Mouse (Mus musculus): Measurements from ENCODE around the gene Rai1. TPM values are rescaled to one million over a fixed set of nuclear protein-coding genes. Genes with fewer than 3 reads are reported as not detected.

The Rai1 gene
- polyA plus RNA-seq, 1 experiment, result 5.2 TPM

- Histone ChIP-seq H3K4me3 (ENCODE audit: control insufficient read depth, low read depth, low read length) (no peak overlapping the region), H3K4me1 (ENCODE audit: control insufficient read depth, insufficient read depth, low read length) (peaks cover 15% of the 10 kb centered on the region), H3K36me3 (ENCODE audit: control insufficient read depth, insufficient read depth, low read length) (no peaks in the 10 kb centered on the region), H3K27ac (ENCODE audit: control insufficient read depth, insufficient read depth, low read depth, low read length) (no peak overlapping the region), H3K27me3 (ENCODE audit: control insufficient read depth, insufficient read depth, low read length) (no peaks in the 10 kb centered on the region)
- no peak for TF ChIP-seq POLR2A (IDR thresholded peaks at IDR 0.05; ENCODE audit: control insufficient read depth, low read depth, low read length)
- TF ChIP-seq CTCF (IDR thresholded peaks at IDR 0.05; ENCODE audit: control insufficient read depth, insufficient read depth, insufficient replicate concordance, low read depth, low read length), result no peak
Observed at GRCm38 (mm10) chr11:60225874-60226273, 121.1 kb downstream of the Rai1 start.

- Histone ChIP-seq H3K36me3 (ENCODE audit: control insufficient read depth, insufficient read depth, low read length) (no peaks in the 10 kb centered on the region), H3K4me1 (ENCODE audit: control insufficient read depth, insufficient read depth, low read length) (peaks cover under 1% of the 10 kb centered on the region; the same call in 1 of the 2 replicates), H3K27ac (ENCODE audit: control insufficient read depth, insufficient read depth, low read depth, low read length) (no peak overlapping the region), H3K27me3 (ENCODE audit: control insufficient read depth, insufficient read depth, low read length) (no peaks in the 10 kb centered on the region), H3K4me3 (ENCODE audit: control insufficient read depth, low read depth, low read length) (no peak overlapping the region)
- TF ChIP-seq POLR2A (IDR thresholded peaks at IDR 0.05; ENCODE audit: control insufficient read depth, low read depth, low read length) (no peak), CTCF (IDR thresholded peaks at IDR 0.05; ENCODE audit: control insufficient read depth, insufficient read depth, insufficient replicate concordance, low read depth, low read length) (no peak)
Observed at GRCm38 (mm10) chr11:60228525-60228924, 123.7 kb downstream of the Rai1 start.

GRCm38 (mm10) chr11:60229821-60230220, 125.0 kb downstream of the Rai1 start:
- TF ChIP-seq CTCF (IDR thresholded peaks at IDR 0.05; ENCODE audit: control insufficient read depth, insufficient read depth, insufficient replicate concordance, low read depth, low read length), result no peak
- TF ChIP-seq POLR2A (IDR thresholded peaks at IDR 0.05; ENCODE audit: control insufficient read depth, low read depth, low read length), result no peak
- Histone ChIP-seq H3K4me1 (ENCODE audit: control insufficient read depth, insufficient read depth, low read length) (no peaks in the 10 kb centered on the region), H3K27ac (ENCODE audit: control insufficient read depth, insufficient read depth, low read depth, low read length) (no peak overlapping the region), H3K36me3 (ENCODE audit: control insufficient read depth, insufficient read depth, low read length) (no peaks in the 10 kb centered on the region), H3K4me3 (ENCODE audit: control insufficient read depth, low read depth, low read length) (no peak overlapping the region), H3K27me3 (ENCODE audit: control insufficient read depth, insufficient read depth, low read length) (no peaks in the 10 kb centered on the region)

- no peak for TF ChIP-seq CTCF (IDR thresholded peaks at IDR 0.05; ENCODE audit: control insufficient read depth, insufficient read depth, insufficient replicate concordance, low read depth, low read length)
- TF ChIP-seq POLR2A (IDR thresholded peaks at IDR 0.05; ENCODE audit: control insufficient read depth, low read depth, low read length), result no peak
- no peaks in the 10 kb centered on the region for H3K4me1 ChIP-seq (ENCODE audit: control insufficient read depth, insufficient read depth, low read length)
- no peaks in the 10 kb centered on the region for H3K36me3 ChIP-seq (ENCODE audit: control insufficient read depth, insufficient read depth, low read length)
- no peaks in the 10 kb centered on the region for H3K27me3 ChIP-seq (ENCODE audit: control insufficient read depth, insufficient read depth, low read length)
- H3K4me3 ChIP-seq (ENCODE audit: control insufficient read depth, low read depth, low read length), result peak overlapping the region; percentile 38
- no peak overlapping the region for H3K27ac ChIP-seq (ENCODE audit: control insufficient read depth, insufficient read depth, low read depth, low read length)
Observed at GRCm38 (mm10) chr11:60230512-60230911, 125.7 kb downstream of the Rai1 start.

- TF ChIP-seq CTCF (IDR thresholded peaks at IDR 0.05; ENCODE audit: control insufficient read depth, insufficient read depth, insufficient replicate concordance, low read depth, low read length), result no peak
- no peak for TF ChIP-seq POLR2A (IDR thresholded peaks at IDR 0.05; ENCODE audit: control insufficient read depth, low read depth, low read length)
- H3K27ac ChIP-seq (ENCODE audit: control insufficient read depth, insufficient read depth, low read depth, low read length), result no peak overlapping the region
- no peaks in the 10 kb centered on the region for H3K36me3 ChIP-seq (ENCODE audit: control insufficient read depth, insufficient read depth, low read length)
- no peaks in the 10 kb centered on the region for H3K4me1 ChIP-seq (ENCODE audit: control insufficient read depth, insufficient read depth, low read length)
- no peak overlapping the region for H3K4me3 ChIP-seq (ENCODE audit: control insufficient read depth, low read depth, low read length)
- H3K27me3 ChIP-seq (ENCODE audit: control insufficient read depth, insufficient read depth, low read length), result no peaks in the 10 kb centered on the region
Observed at GRCm38 (mm10) chr11:60231326-60231725, 126.5 kb downstream of the Rai1 start.

GRCm38 (mm10) chr11:60231951-60232350, 127.1 kb downstream of the Rai1 start:
- Histone ChIP-seq H3K4me1 (ENCODE audit: control insufficient read depth, insufficient read depth, low read length) (no peaks in the 10 kb centered on the region), H3K27me3 (ENCODE audit: control insufficient read depth, insufficient read depth, low read length) (no peaks in the 10 kb centered on the region), H3K36me3 (ENCODE audit: control insufficient read depth, insufficient read depth, low read length) (no peaks in the 10 kb centered on the region), H3K4me3 (ENCODE audit: control insufficient read depth, low read depth, low read length) (no peak overlapping the region), H3K27ac (ENCODE audit: control insufficient read depth, insufficient read depth, low read depth, low read length) (no peak overlapping the region)
- no peak for TF ChIP-seq POLR2A (IDR thresholded peaks at IDR 0.05; ENCODE audit: control insufficient read depth, low read depth, low read length)
- no peak for TF ChIP-seq CTCF (IDR thresholded peaks at IDR 0.05; ENCODE audit: control insufficient read depth, insufficient read depth, insufficient replicate concordance, low read depth, low read length)

GRCm38 (mm10) chr11:60232441-60233058, 127.7 kb downstream of the Rai1 start:
- H3K36me3 ChIP-seq (ENCODE audit: control insufficient read depth, insufficient read depth, low read length), result no peaks in the 10 kb centered on the region
- no peak overlapping the region for H3K27ac ChIP-seq (ENCODE audit: control insufficient read depth, insufficient read depth, low read depth, low read length)
- no peaks in the 10 kb centered on the region for H3K27me3 ChIP-seq (ENCODE audit: control insufficient read depth, insufficient read depth, low read length)
- TF ChIP-seq CTCF (IDR thresholded peaks at IDR 0.05; ENCODE audit: control insufficient read depth, insufficient read depth, insufficient replicate concordance, low read depth, low read length) (no peak), POLR2A (IDR thresholded peaks at IDR 0.05; ENCODE audit: control insufficient read depth, low read depth, low read length) (no peak)
- no peak overlapping the region for H3K4me3 ChIP-seq (ENCODE audit: control insufficient read depth, low read depth, low read length)
- H3K4me1 ChIP-seq (ENCODE audit: control insufficient read depth, insufficient read depth, low read length), result no peaks in the 10 kb centered on the region
